Mouse (Mus musculus): ENCODE measurements around the gene Tmod4. TPM values are rescaled to one million over a fixed set of nuclear protein-coding genes. Genes with fewer than 3 reads are reported as not detected.

The Tmod4 gene
- total and polyA plus RNA-seq, 3 experiments: 3.1 to 5.4 TPM; not detected in 1

GRCm38 (mm10) chr3:95159987-95160963 lies 36.0 kb downstream of the Tmod4 start, which contains the start of gene Sema6c:
Gene Sema6c, plus strand, starts transcription at chr3:95160457.
- Histone ChIP-seq H3K27me3 (ENCODE audit: control insufficient read depth in 1 of 2, insufficient read depth in 2 of 2, low read length in 2 of 2) (no peaks in the 10 kb centered on the region; a peak in 1 of 4 replicates), H3K79me2 (ENCODE audit: control insufficient read depth, insufficient read depth, low read length, poor library complexity) (no peaks in the 10 kb centered on the region)

GRCm38 (mm10) chr3:95161041-95161551 lies 36.8 kb downstream of the Tmod4 start:
- Histone ChIP-seq H3K4me3 (ENCODE audit: control insufficient read depth in 1 of 2, insufficient read depth in 1 of 2, low read depth in 2 of 2, low read length in 2 of 2) (peak overlapping the region; percentile 70 to 96), H3K27ac (ENCODE audit: control insufficient read depth, low read depth, low read length) (no peak overlapping the region), H3K9ac (ENCODE audit: control insufficient read depth, low read depth, low read length, poor library complexity, severe bottlenecking) (peak overlapping the region; percentile 68; the same call in 1 of the 2 replicates), H3K36me3 (ENCODE audit: control insufficient read depth in 1 of 2, insufficient read depth in 2 of 2, low read length in 2 of 2) (peaks cover 0 to 12% of the 10 kb centered on the region in 2 experiments; a peak in 2 of 4 replicates), H3K79me2 (ENCODE audit: control insufficient read depth, insufficient read depth, low read length, poor library complexity) (no peaks in the 10 kb centered on the region), H3K27me3 (ENCODE audit: control insufficient read depth in 1 of 2, insufficient read depth in 2 of 2, low read length in 2 of 2) (no peaks in the 10 kb centered on the region; a peak in 1 of 4 replicates), H3K9me3 (replicated peaks; ENCODE audit: insufficient read depth, low read length) (no peaks in the 10 kb centered on the region), H3K4me1 (ENCODE audit: control insufficient read depth in 1 of 2, insufficient read depth in 2 of 2, low read length in 2 of 2) (peaks cover 7 to 26% of the 10 kb centered on the region in 2 experiments)
- DNase-seq (ENCODE audit: low read depth, low spot score): no peak
- TF ChIP-seq ZKSCAN1 (IDR thresholded peaks at IDR 0.05; ENCODE audit: low read depth, low read length) (no peak), HCFC1 (IDR thresholded peaks at IDR 0.05; ENCODE audit: low read depth, low read length) (no peak), TBP (IDR thresholded peaks at IDR 0.05; ENCODE audit: low read depth, low read length) (no peak)

More at GRCm38 (mm10) chr3:95159987-95160963, 36.0 kb downstream of the Tmod4 start, which contains the start of gene Sema6c:
- H3K4me1 ChIP-seq (ENCODE audit: control insufficient read depth in 1 of 2, insufficient read depth in 2 of 2, low read length in 2 of 2): peaks cover 6 to 24% of the 10 kb centered on the region in 2 experiments
- H3K36me3 ChIP-seq (ENCODE audit: control insufficient read depth in 1 of 2, insufficient read depth in 2 of 2, low read length in 2 of 2): peaks cover 0 to 12% of the 10 kb centered on the region in 2 experiments; a peak in 2 of 4 replicates
- peak within 1 kb of the TSS; percentile 68 for H3K9ac ChIP-seq (ENCODE audit: control insufficient read depth, low read depth, low read length, poor library complexity, severe bottlenecking)
- peak within 1 kb of the TSS; percentile 70 to 96 for H3K4me3 ChIP-seq (ENCODE audit: control insufficient read depth in 1 of 2, insufficient read depth in 1 of 2, low read depth in 2 of 2, low read length in 2 of 2)
- H3K27ac ChIP-seq (ENCODE audit: control insufficient read depth, low read depth, low read length): no peak within 1 kb of the TSS
- TF ChIP-seq HCFC1 (IDR thresholded peaks at IDR 0.05; ENCODE audit: low read depth, low read length): peak; percentile 72
- no peak; the same call in 1 of the 2 replicates for TF ChIP-seq RAD21 (IDR thresholded peaks at IDR 0.05; ENCODE audit: low read depth, low read length)
- TF ChIP-seq TCF12 (IDR thresholded peaks at IDR 0.05; ENCODE audit: low read depth, low read length): peak; percentile 50
- TF ChIP-seq USF1 (IDR thresholded peaks at IDR 0.05; ENCODE audit: low read depth, low read length): no peak
- no peak for TF ChIP-seq USF2 (IDR thresholded peaks at IDR 0.05; ENCODE audit: borderline replicate concordance in 1 of 2, insufficient read depth in 1 of 2, low read depth in 1 of 2, low read length in 2 of 2)
- TF ChIP-seq CHD1 (IDR thresholded peaks at IDR 0.05; ENCODE audit: low read depth, low read length): no peak
- TF ChIP-seq MAX (IDR thresholded peaks at IDR 0.05; ENCODE audit: low read length): peak; percentile 68
- TF ChIP-seq ETS1 (IDR thresholded peaks at IDR 0.05; ENCODE audit: low read depth, low read length): peak; percentile 52; the same call in 1 of the 2 replicates
- TF ChIP-seq E2F4 (IDR thresholded peaks at IDR 0.05; ENCODE audit: borderline replicate concordance, low read depth, low read length): no peak; the same call in 1 of the 2 replicates
- peak; percentile 55 for TF ChIP-seq NELFE (IDR thresholded peaks at IDR 0.05; ENCODE audit: low read depth, low read length)
- TF ChIP-seq EP300 (IDR thresholded peaks at IDR 0.05; ENCODE audit: low read depth in 1 of 2, low read length in 2 of 2): peak in 1 of 2 experiments; percentile 13; a peak in 1 of 4 replicates
- TF ChIP-seq ZNF384 (IDR thresholded peaks at IDR 0.05; ENCODE audit: low read depth, low read length): peak; percentile 43; the same call in 1 of the 2 replicates
- 0 out of 6 replicates have a peak, but pooled peaks of 1 of the 3 experiments have one; percentile 0 for TF ChIP-seq CTCF (IDR thresholded peaks at IDR 0.05 in 2 of 3, conservative IDR thresholded peaks at IDR 0.05 in 1 of 3; ENCODE audit: control insufficient read depth in 1 of 3, insufficient read depth in 1 of 3, low read depth in 2 of 3, low read length in 3 of 3, poor library complexity in 1 of 3, severe bottlenecking in 1 of 3)
- no peak for TF ChIP-seq MYB (IDR thresholded peaks at IDR 0.05; ENCODE audit: low read depth, low read length)
- TF ChIP-seq JUND (IDR thresholded peaks at IDR 0.05; ENCODE audit: low read depth, low read length): no peak
- TF ChIP-seq POLR2AphosphoS5 (IDR thresholded peaks at IDR 0.05; ENCODE audit: borderline replicate concordance, low read depth, low read length): no peak
- TF ChIP-seq POLR2A (IDR thresholded peaks at IDR 0.05; ENCODE audit: control insufficient read depth in 1 of 2, insufficient read depth in 1 of 2, low read depth in 1 of 2, low read length in 2 of 2, poor library complexity in 1 of 2): peak in 1 of 2 experiments; percentile 76; a peak in 2 of 4 replicates
- 0 out of 2 replicates have a peak, but pooled peaks have one; percentile 45 for TF ChIP-seq NRF1 (IDR thresholded peaks at IDR 0.05; ENCODE audit: insufficient read depth, low read depth, low read length, poor library complexity, severe bottlenecking)
- TF ChIP-seq BHLHE40 (IDR thresholded peaks at IDR 0.05; ENCODE audit: borderline replicate concordance, low read depth, low read length): peak; percentile 57; the same call in 1 of the 2 replicates
- peak; percentile 39; the same call in 1 of the 2 replicates for TF ChIP-seq ELF1 (IDR thresholded peaks at IDR 0.05; ENCODE audit: low read depth, low read length)
- TF ChIP-seq MAZ (IDR thresholded peaks at IDR 0.05; ENCODE audit: low read depth, low read length): peak; percentile 68
- peak; percentile 14; the same call in 1 of the 2 replicates for TF ChIP-seq ZMIZ1 (IDR thresholded peaks at IDR 0.05; ENCODE audit: low read depth, low read length)
- TF ChIP-seq SIN3A (IDR thresholded peaks at IDR 0.05; ENCODE audit: low read length): peak; percentile 92
- TF ChIP-seq GATA1 (IDR thresholded peaks at IDR 0.05; ENCODE audit: low read depth, low read length): 0 out of 2 replicates have a peak, but pooled peaks have one; percentile 1
- TF ChIP-seq UBTF (IDR thresholded peaks at IDR 0.05; ENCODE audit: borderline replicate concordance, insufficient read depth, low read depth, low read length): peak; percentile 60; the same call in 1 of the 2 replicates
- no peak; the same call in 1 of the 2 replicates for TF ChIP-seq KAT2A (conservative IDR thresholded peaks at IDR 0.05; ENCODE audit: low read depth, low read length)
- TF ChIP-seq TBP (IDR thresholded peaks at IDR 0.05; ENCODE audit: low read depth, low read length): peak; percentile 30; the same call in 1 of the 2 replicates
- no peak for TF ChIP-seq MEF2A (IDR thresholded peaks at IDR 0.05; ENCODE audit: extremely low read depth, insufficient replicate concordance, low read depth, low read length, poor library complexity, severe bottlenecking)
- TF ChIP-seq SMC3 (IDR thresholded peaks at IDR 0.05; ENCODE audit: low read depth, low read length): 0 out of 2 replicates have a peak, but pooled peaks have one; percentile 11
- peak; percentile 89 for TF ChIP-seq MXI1 (IDR thresholded peaks at IDR 0.05; ENCODE audit: low read depth, low read length)
- peak; percentile 99 for DNase-seq (ENCODE audit: low read depth, low spot score)
- no peaks in the 10 kb centered on the region for H3K9me3 ChIP-seq (replicated peaks; ENCODE audit: insufficient read depth, low read length)

All from MEL (cell line).